Mouse (Mus musculus) embryo, embryonic 11.5 days (tissue): Measurements from ENCODE around the gene Pak2.

Source experiments
- DNase-seq: peaks from one replicate; pipeline ENCODE4 v3.0.0-alpha.2; 2012; ENCODE audit warnings: low read depth, low spot score

The Pak2 gene

GRCm38 (mm10) chr16:32002509-32003477 lies 76.3 kb downstream of the Pak2 start, which contains the start of gene Senp5:
TSS of gene Senp5 (minus strand) at chr16:32003287.
- DNase-seq, result peak; percentile 84

GRCm38 (mm10) chr16:31996371-31996770 lies 82.8 kb downstream of the Pak2 start:
- DNase-seq, result no peak

DNA sequence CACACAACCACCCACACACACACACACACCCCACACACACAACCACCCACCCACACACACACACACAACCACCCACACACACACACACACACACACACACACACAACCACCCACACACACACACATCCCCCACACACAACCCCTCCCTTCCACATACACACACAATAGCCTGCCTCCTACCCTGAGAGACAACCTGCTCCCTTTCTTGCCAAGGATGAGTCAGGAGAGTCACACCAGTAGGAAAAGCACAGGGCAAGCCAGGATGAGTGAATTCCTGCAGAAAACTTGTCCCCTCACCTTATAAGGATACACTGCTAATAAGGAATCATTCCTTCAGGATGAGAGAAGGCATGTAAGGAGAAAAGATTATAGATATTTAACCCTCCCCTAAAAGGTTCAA lies 85.2 kb downstream of the Pak2 start:
- DNase-seq, result no peak

DNA sequence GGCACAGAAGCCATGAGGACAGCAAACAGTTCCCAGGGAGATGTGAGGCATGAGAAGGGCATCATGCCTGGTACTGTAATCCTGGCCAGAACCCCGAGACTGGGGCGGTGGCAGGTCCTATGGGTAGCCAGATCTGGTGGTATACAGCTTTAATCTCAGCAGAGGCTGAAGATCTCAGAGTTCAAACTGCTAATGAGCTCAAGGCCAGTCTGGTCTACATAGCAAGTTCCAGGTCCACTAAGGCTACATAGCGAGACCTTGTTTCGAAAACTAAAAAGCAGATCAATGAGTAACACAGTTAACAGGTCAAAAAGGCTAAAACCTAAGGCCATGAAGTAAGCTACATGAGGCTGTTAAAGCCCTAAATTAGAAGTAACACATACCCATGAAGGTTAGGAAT lies 85.9 kb downstream of the Pak2 start:
- no peak for DNase-seq

DNA sequence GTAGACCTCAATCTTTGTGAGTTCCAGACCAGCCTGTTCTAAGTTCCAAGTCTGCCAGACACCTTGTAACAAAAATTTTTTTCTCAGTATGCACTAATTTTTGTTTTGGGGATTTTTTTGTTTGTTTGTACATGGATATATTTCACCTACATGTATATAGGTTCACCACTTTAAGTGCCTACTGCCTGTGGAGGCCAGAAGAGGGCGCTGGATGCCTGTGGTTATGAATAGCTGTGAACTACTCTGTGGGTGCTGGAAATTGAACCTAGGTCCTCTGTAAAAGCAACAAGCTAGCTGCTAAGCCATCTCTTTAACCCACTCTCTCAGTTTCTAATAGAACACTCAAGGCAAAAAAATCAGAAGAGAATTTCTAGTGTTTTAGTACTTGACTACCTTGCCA lies 87.1 kb downstream of the Pak2 start:
- no peak for DNase-seq

DNA sequence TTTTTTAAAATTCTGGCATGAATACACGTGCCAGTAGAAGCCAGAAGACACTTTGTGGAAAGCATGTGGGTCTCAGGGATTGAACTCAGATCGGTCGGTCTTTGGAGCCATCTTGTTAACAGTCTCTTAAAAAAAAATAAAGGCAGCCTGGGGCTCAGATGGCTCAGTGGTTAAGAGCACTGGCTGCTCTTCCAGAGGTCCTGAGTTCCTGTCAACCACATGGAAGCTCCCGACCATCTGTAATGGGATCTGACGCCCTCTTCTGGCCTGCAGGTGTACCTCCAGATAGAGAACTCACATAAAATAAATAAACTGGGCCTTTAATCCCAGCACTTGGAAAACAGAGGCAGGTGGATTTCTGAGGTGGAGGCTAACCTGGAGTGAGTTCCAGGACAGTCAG lies 98.2 kb downstream of the Pak2 start:
- DNase-seq, result no peak

DNA sequence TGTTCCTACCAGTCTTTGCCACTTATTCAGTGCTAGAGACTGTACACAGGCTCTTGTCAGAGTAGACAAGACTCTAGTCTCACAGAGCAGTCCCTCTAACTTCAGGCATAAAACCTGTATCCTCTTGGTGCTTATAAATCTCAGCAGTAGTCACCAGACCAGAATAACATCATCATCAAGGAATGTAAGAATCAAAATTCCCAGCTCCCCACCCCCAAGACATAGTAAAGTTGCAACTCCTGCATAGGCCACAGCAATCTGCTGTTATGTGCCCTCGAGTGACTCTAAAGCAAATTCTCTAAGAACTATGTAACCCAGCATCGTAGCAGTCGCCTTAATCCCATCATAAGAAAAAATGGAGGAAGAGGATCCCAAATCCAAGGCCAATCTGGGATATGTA lies 99.6 kb downstream of the Pak2 start:
- no peak for DNase-seq

DNA sequence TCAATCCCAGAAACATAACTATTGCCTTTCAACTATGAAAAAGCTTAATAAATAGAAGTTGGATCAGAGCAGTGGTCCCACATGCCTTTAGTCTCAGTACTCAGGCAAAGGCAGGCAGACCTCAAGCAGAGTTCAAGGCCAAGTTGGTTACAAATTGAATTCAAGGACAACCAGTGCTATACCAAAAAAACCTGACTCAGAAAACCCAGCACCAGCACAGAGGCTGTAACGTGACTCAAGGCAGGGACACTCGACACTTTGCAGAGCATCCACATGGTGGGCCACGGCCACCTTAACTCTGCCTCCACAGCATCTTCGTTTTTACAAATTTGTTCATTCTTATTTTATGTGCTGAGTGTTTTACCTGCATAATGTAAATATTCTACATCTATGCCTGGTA lies 103.9 kb downstream of the Pak2 start:
- DNase-seq, result no peak
